Mouse (Mus musculus) midbrain, embryonic 14.5 days (tissue): ENCODE results near the gene Fam114a1. TPM values are rescaled to one million over a fixed set of nuclear protein-coding genes. Genes with fewer than 3 reads are reported as not detected.

Experiments
- ATAC-seq: fragments of 200-750 bp; cut with Nextera tagmentation; 2 replicates; pipeline ENCODE4 v1.8.0; 2017; ENCODE audit warnings: moderate number of reproducible peaks, moderate library complexity; ENCODE audit not compliant: low FRiP score, low TSS enrichment
- DNase-seq: peaks from one replicate; pipeline ENCODE4 v3.0.0-alpha.2; 2015
- H3K27ac ChIP-seq: fragments of 300-500 bp; sonication (generic); replicated peaks from 2 replicates; pipeline ENCODE4 v1.5.1; 2014; ENCODE audit warnings: mild to moderate bottlenecking, low read depth, low read length, moderate library complexity
- H3K27me3 ChIP-seq: fragments of 300-500 bp; sonication (generic); 2 replicates; pipeline ENCODE4 v1.6.1; 2014; ENCODE audit warnings: low read length, control low read depth, mixed read lengths; ENCODE audit not compliant: control insufficient read depth, insufficient read depth
- H3K36me3 ChIP-seq: fragments of 300-500 bp; sonication (generic); 2 replicates; pipeline ENCODE4 v1.6.1; 2014; ENCODE audit warnings: low read length, control low read depth; ENCODE audit not compliant: control insufficient read depth, insufficient read depth
- H3K4me1 ChIP-seq: fragments of 300-500 bp; sonication (generic); 2 replicates; pipeline ENCODE4 v1.6.1; 2014; ENCODE audit warnings: mild to moderate bottlenecking, antibody characterized with exemption, low read length, control low read depth; ENCODE audit not compliant: control insufficient read depth, insufficient read depth
- H3K4me2 ChIP-seq: fragments of 300-500 bp; sonication (generic); 2 replicates; pipeline ENCODE4 v1.6.1; 2014; ENCODE audit warnings: mild to moderate bottlenecking, low read length, moderate library complexity
- H3K4me3 ChIP-seq: fragments of 300-500 bp; sonication (generic); replicated peaks from 2 replicates; pipeline ENCODE4 v1.5.1; 2014; ENCODE audit warnings: low read depth, low read length
- H3K9ac ChIP-seq: fragments of 300-500 bp; sonication (generic); replicated peaks from 2 replicates; pipeline ENCODE4 v1.6.1; 2014; ENCODE audit warnings: mild to moderate bottlenecking, low read length, moderate library complexity
- H3K9me3 ChIP-seq: fragments of 300-500 bp; sonication (generic); 2 replicates; pipeline ENCODE4 v1.6.1; 2016; ENCODE audit warnings: low read length, control low read depth, mixed read lengths; ENCODE audit not compliant: control insufficient read depth
- WGBS: fragments of 180-500 bp; shearing (Covaris S2); extraction: QIAGEN DNeasy Blood & Tissue Kit; methylation state at CpG from one replicate; pipeline ENCODE4 v1.1.7; 2014; 5-methylcytosine and 5-hydroxymethylcytosine counted together
- polyA plus RNA-seq: library from polyadenylated mRNA; unstranded; fragments of >200 nt; fragmentation: Nextera tagmentation; extraction: Ambion mirVana; gene quantifications from 2 replicates; pipeline ENCODE4 v1.2.1, GENCODE M21; 2014

The Fam114a1 gene
- polyA plus RNA-seq, 1 experiment from 2014 or later: 6.2 TPM

DNA sequence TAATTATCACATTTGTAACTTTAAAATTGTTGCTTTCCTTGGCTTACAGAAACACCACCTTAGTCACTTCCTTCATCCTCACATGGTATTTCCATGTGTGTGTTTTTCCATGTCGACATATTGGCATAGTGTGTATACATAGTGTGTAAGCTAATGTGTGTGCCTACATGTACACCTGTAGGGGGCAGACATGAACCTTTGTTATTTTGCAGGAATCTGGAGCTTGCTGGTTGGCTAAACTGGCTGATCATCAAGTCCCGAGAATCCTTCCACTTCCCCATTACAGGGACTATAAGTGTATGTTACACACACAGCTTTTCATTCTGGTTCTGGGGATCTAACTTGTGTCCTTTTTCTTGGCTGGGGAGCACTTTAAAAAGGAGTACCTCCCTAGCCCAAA is 106.2 kb downstream of the Fam114a1 start:
- Histone ChIP-seq H3K27me3 (no peaks in the 10 kb centered on the region), H3K27ac (no peak overlapping the region), H3K36me3 (no peaks in the 10 kb centered on the region), H3K4me2 (no peak overlapping the region), H3K9ac (no peak overlapping the region), H3K4me3 (no peak overlapping the region), H3K4me1 (no peaks in the 10 kb centered on the region), H3K9me3 (no peaks in the 10 kb centered on the region)
- DNase-seq: no peak
- ATAC-seq: no peak
- 82% methylated on average over 2 of the region's 2 CpGs for WGBS

DNA sequence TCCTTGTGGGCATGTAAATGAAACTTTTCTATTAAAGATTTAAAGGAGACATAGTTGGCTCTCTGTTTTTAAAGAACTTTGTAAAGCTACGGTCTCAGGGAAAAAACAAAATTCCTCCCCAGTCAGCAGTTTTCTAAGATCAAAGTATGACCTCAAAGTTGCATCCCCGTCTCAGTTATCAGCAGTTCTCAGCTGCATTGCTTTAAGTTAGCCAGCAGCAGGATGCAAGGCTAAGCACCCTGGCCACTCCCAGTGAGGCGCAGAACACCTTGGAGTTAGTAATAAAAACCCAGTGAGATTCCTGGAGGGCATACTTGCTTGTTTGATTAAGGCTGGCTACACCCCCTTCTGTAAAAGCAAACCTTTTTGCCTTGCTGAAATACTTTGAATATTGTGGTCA is 106.9 kb downstream of the Fam114a1 start:
- Histone ChIP-seq H3K9me3 (no peaks in the 10 kb centered on the region), H3K4me1 (no peaks in the 10 kb centered on the region), H3K36me3 (no peaks in the 10 kb centered on the region), H3K27ac (no peak overlapping the region), H3K4me2 (no peak overlapping the region), H3K27me3 (no peaks in the 10 kb centered on the region), H3K4me3 (no peak overlapping the region), H3K9ac (no peak overlapping the region)
- WGBS: 68% methylated on average over 3 of the region's 3 CpGs
- DNase-seq (no peak), ATAC-seq (no peak)

DNA sequence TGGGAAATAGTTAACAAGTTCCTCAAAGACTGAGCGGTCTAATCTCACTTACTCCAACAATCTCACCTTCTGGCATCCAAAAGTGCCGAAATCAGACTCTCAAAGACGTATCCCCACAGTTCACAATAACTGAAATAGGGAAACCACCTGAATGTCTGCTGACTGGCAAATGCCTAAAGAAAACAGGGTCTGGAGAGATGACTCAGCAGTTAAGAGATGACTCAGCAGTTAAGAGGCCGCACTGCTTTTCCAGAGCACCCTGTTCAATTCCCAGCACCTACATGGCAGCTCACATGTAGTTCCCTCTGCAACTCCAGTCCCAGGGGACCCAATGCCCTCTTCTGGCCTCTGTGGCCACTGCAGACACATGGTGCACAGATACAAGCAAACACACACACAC is 108.2 kb downstream of the Fam114a1 start:
- Histone ChIP-seq H3K9me3 (no peaks in the 10 kb centered on the region), H3K36me3 (no peaks in the 10 kb centered on the region), H3K4me1 (no peaks in the 10 kb centered on the region), H3K27ac (no peak overlapping the region), H3K4me3 (no peak overlapping the region), H3K4me2 (no peak overlapping the region), H3K9ac (no peak overlapping the region), H3K27me3 (no peaks in the 10 kb centered on the region)
- 96% methylated on average over 4 of the region's 4 CpGs for WGBS
- DNase-seq (no peak), ATAC-seq (no peak)

DNA sequence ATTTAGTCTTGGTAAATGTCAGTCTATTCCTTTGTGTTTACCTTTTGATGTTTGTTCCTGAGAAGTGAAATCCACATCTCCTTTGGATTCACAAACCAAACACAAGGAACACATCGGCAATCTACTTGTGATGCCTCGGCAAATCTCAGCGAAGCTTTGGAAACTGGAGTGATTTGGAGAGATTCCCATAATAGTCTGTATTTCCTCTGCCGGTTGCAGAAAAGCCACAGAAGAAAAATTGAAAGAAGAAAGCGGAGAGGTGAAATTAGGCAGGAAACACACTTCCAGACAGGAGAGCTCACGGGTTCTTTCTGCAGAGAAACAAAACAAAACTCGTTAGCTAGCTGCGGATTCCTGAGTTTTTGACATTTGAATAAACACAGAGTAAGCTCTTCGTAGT is 110.0 kb downstream of the Fam114a1 start:
- Histone ChIP-seq H3K4me2 (no peak overlapping the region), H3K4me3 (no peak overlapping the region), H3K36me3 (no peaks in the 10 kb centered on the region), H3K27ac (no peak overlapping the region), H3K27me3 (no peaks in the 10 kb centered on the region), H3K9me3 (no peaks in the 10 kb centered on the region), H3K9ac (no peak overlapping the region), H3K4me1 (no peaks in the 10 kb centered on the region)
- DNase-seq: peak; percentile 23
- WGBS: 79% methylated on average over 9 of the region's 9 CpGs
- no peak for ATAC-seq

DNA sequence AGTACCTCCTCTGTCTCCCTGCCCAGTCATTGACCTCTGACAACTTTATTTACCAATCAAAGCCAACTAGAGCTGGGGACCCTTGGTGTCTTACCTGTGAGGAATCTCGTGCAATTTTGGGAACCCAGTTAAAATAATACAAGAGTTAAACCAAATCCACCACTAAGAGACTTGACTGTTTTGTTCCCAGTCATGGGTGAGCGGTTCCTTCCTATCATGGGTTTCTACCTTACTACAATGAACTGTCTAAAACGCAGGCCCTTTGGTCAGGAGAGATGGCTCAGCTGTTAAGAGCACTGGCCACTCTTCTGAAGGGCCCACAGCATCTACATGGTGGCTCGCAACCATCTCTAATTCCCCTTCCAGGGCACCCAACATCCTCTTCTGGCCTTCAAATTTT is 112.0 kb downstream of the Fam114a1 start:
- 68% methylated on average over 4 of the region's 4 CpGs for WGBS
- Histone ChIP-seq H3K4me1 (no peaks in the 10 kb centered on the region), H3K27me3 (no peaks in the 10 kb centered on the region), H3K9ac (no peak overlapping the region), H3K9me3 (no peaks in the 10 kb centered on the region), H3K4me3 (no peak overlapping the region), H3K27ac (no peak overlapping the region), H3K36me3 (no peaks in the 10 kb centered on the region), H3K4me2 (no peak overlapping the region)
- no peak for ATAC-seq
- DNase-seq: no peak

DNA sequence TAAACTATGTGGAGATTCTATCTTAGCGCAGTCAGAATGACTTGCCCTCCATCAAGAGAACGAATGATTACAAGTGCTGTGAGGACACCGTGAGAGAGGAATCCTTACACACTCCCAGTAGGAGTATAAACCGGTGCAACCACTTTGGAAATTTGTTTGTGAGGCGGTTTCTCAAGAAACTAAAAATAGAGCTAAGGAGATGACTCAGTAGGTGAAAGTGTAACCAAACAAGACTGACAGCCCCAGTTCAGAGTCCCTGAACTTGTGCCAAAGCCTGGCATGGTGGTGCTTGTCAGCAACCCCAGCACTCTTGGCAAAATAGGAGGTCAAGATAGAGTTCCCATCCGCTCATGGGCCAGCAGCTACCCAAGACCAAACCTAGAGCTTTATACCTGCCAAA is 116.7 kb downstream of the Fam114a1 start:
- DNase-seq: no peak
- Histone ChIP-seq H3K4me2 (no peak overlapping the region), H3K9ac (no peak overlapping the region), H3K27me3 (no peaks in the 10 kb centered on the region), H3K9me3 (no peaks in the 10 kb centered on the region), H3K27ac (no peak overlapping the region), H3K4me1 (no peaks in the 10 kb centered on the region), H3K4me3 (no peak overlapping the region), H3K36me3 (no peaks in the 10 kb centered on the region)
- WGBS: 89% methylated on average over 6 of the region's 6 CpGs
- ATAC-seq: no peak

DNA sequence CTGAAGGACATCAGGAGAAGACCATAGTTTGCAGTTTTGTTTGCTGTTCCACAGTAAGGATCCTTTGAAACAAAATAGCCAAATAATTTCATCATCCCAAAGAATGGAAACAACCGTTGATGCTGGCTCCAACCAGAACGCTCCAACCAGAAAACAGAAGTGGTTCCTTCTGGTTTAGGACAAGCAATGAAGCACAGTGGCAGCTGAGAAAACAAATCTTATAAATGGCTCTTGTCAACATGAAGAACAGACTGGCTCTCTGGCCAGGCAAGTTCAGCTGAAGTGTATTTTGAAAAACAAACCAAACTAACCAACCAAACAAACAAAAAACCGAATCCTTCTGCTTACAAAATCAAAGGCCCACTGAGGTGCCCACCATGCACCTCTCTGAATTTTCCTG is 119.8 kb downstream of the Fam114a1 start:
- Histone ChIP-seq H3K9ac (no peak overlapping the region), H3K4me1 (no peaks in the 10 kb centered on the region), H3K4me2 (no peak overlapping the region), H3K36me3 (no peaks in the 10 kb centered on the region), H3K4me3 (no peak overlapping the region), H3K9me3 (no peaks in the 10 kb centered on the region), H3K27ac (no peak overlapping the region), H3K27me3 (no peaks in the 10 kb centered on the region)
- 89% methylated on average over 3 of the region's 3 CpGs for WGBS
- no peak for DNase-seq
- ATAC-seq: no peak

DNA sequence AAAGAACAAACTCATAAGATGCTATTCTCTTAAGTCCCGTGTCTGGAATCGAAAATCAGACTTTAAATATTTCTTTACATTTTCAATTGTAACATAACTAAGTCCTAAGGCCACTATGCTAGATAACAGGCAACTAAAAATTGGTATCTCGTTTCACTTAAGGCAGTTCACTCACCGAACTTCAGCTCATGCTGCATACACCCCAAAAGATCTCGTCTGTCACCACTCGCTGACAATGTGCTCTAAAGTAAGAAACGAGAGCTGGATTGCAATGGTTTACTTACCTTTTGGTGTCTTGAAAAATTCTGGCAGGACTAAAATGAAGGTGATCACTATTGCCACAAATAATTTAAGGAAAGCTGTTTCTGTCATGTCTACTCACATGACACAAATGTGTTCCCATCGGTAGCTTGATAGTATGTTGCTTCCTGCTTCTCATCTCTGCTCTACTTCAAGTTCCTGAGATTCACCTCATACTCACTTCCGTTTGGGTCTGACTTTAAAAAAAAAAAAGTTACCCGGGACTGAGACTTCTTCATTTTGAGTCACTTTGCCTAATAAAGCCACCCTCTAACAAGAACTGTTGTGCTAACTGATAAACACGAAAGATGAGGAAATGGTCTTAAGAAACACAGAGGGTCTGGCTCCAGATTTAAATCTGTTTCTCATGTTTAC is 121.5 kb downstream of the Fam114a1 start:
- ATAC-seq (no peak), DNase-seq (no peak)
- WGBS: 78% methylated on average over 11 of the region's 11 CpGs
- Histone ChIP-seq H3K9ac (no peak overlapping the region), H3K27me3 (no peaks in the 10 kb centered on the region), H3K9me3 (no peaks in the 10 kb centered on the region), H3K27ac (no peak overlapping the region), H3K4me2 (no peak overlapping the region), H3K36me3 (no peaks in the 10 kb centered on the region), H3K4me1 (no peaks in the 10 kb centered on the region), H3K4me3 (no peak overlapping the region)
